Mouse (Mus musculus): ENCODE data around the gene Clock. TPM values are rescaled to one million over a fixed set of nuclear protein-coding genes. Genes with fewer than 3 reads are reported as not detected.

The Clock gene
- polyA plus RNA-seq, 1 experiment from 2014 or later = 15.9 TPM

GRCm38 (mm10) chr5:76203171-76203570, 101.4 kb downstream of the Clock start:
- Histone ChIP-seq H3K27ac (no peak overlapping the region), H3K9ac (replicated peaks) (no peak overlapping the region), H3K9me3 (no peaks in the 10 kb centered on the region), H3K4me2 (no peak overlapping the region), H3K27me3 (no peaks in the 10 kb centered on the region), H3K4me1 (replicated peaks) (no peaks in the 10 kb centered on the region), H3K4me3 (replicated peaks) (no peak overlapping the region), H3K36me3 (peaks cover 87% of the 10 kb centered on the region)
- no peak for ATAC-seq (ENCODE audit: insufficient number of reproducible peaks, insufficient read depth, low FRiP score, low TSS enrichment, low read depth)
- 87% methylated on average over 3 of the region's 3 CpGs for WGBS

- Histone ChIP-seq H3K4me3 (replicated peaks) (no peak overlapping the region), H3K36me3 (peaks cover 73% of the 10 kb centered on the region), H3K4me2 (no peak overlapping the region), H3K9ac (replicated peaks) (no peak overlapping the region), H3K4me1 (replicated peaks) (no peaks in the 10 kb centered on the region), H3K27ac (no peak overlapping the region), H3K27me3 (no peaks in the 10 kb centered on the region), H3K9me3 (no peaks in the 10 kb centered on the region)
- WGBS = 96% methylated on average over 13 of the region's 13 CpGs
- ATAC-seq (ENCODE audit: insufficient number of reproducible peaks, insufficient read depth, low FRiP score, low TSS enrichment, low read depth) = no peak
Observed at GRCm38 (mm10) chr5:76199346-76199745, 105.2 kb downstream of the Clock start.

GRCm38 (mm10) chr5:76194377-76194945, 110.1 kb downstream of the Clock start:
- ATAC-seq (ENCODE audit: insufficient number of reproducible peaks, insufficient read depth, low FRiP score, low TSS enrichment, low read depth) = no peak
- Histone ChIP-seq H3K36me3 (peaks cover 47% of the 10 kb centered on the region), H3K9me3 (no peaks in the 10 kb centered on the region), H3K27ac (no peak overlapping the region), H3K9ac (replicated peaks) (no peak overlapping the region), H3K4me1 (replicated peaks) (no peaks in the 10 kb centered on the region; the same call in 1 of the 2 replicates), H3K4me2 (no peak overlapping the region), H3K27me3 (no peaks in the 10 kb centered on the region), H3K4me3 (replicated peaks) (no peak overlapping the region)
- WGBS = 85% methylated on average over 6 of the region's 6 CpGs

- Histone ChIP-seq H3K9me3 (no peaks in the 10 kb centered on the region), H3K4me3 (replicated peaks) (no peak overlapping the region), H3K36me3 (peaks cover 45% of the 10 kb centered on the region), H3K4me1 (replicated peaks) (no peaks in the 10 kb centered on the region; the same call in 1 of the 2 replicates), H3K27me3 (no peaks in the 10 kb centered on the region), H3K9ac (replicated peaks) (no peak overlapping the region), H3K27ac (no peak overlapping the region), H3K4me2 (no peak overlapping the region)
- ATAC-seq (ENCODE audit: insufficient number of reproducible peaks, insufficient read depth, low FRiP score, low TSS enrichment, low read depth) = no peak
Observed at GRCm38 (mm10) chr5:76193075-76193474, 111.5 kb downstream of the Clock start.

- no peak overlapping the region for H3K27ac ChIP-seq
- no peaks in the 10 kb centered on the region for H3K27me3 ChIP-seq
- peaks cover 9% of the 10 kb centered on the region for H3K4me1 ChIP-seq (replicated peaks)
- peaks cover 36% of the 10 kb centered on the region for H3K36me3 ChIP-seq
- no peak for ATAC-seq (ENCODE audit: insufficient number of reproducible peaks, insufficient read depth, low FRiP score, low TSS enrichment, low read depth)
- H3K9me3 ChIP-seq = no peaks in the 10 kb centered on the region
- H3K4me3 ChIP-seq (replicated peaks) = no peak overlapping the region
- H3K4me2 ChIP-seq = no peak overlapping the region
- H3K9ac ChIP-seq (replicated peaks) = no peak overlapping the region
- 85% methylated on average over 4 of the region's 4 CpGs for WGBS
Observed at GRCm38 (mm10) chr5:76190609-76191008, 114.0 kb downstream of the Clock start.

- H3K27ac ChIP-seq = no peak overlapping the region
- no peak overlapping the region for H3K4me3 ChIP-seq (replicated peaks)
- no peaks in the 10 kb centered on the region for H3K9me3 ChIP-seq
- no peak overlapping the region for H3K9ac ChIP-seq (replicated peaks)
- peaks cover 23% of the 10 kb centered on the region for H3K36me3 ChIP-seq
- WGBS = 90% methylated on average over 5 of the region's 5 CpGs
- H3K4me1 ChIP-seq (replicated peaks) = peaks cover 20% of the 10 kb centered on the region
- no peak for ATAC-seq (ENCODE audit: insufficient number of reproducible peaks, insufficient read depth, low FRiP score, low TSS enrichment, low read depth)
- no peak overlapping the region for H3K4me2 ChIP-seq
- no peaks in the 10 kb centered on the region for H3K27me3 ChIP-seq
Observed at GRCm38 (mm10) chr5:76187885-76188284, 116.7 kb downstream of the Clock start.

- Histone ChIP-seq H3K36me3 (peaks cover 11% of the 10 kb centered on the region; the same call in 1 of the 2 replicates), H3K9me3 (no peaks in the 10 kb centered on the region), H3K27me3 (no peaks in the 10 kb centered on the region), H3K4me1 (replicated peaks) (peaks cover 25% of the 10 kb centered on the region), H3K4me3 (replicated peaks) (peak overlapping the region; percentile 96), H3K27ac (peak overlapping the region; percentile 98), H3K9ac (replicated peaks) (peak overlapping the region; percentile 96), H3K4me2 (peak overlapping the region; percentile 71)
- 3% methylated on average over 38 of the region's 38 CpGs for WGBS
- ATAC-seq (ENCODE audit: insufficient number of reproducible peaks, insufficient read depth, low FRiP score, low TSS enrichment, low read depth) = peak; percentile 92
Observed at GRCm38 (mm10) chr5:76184286-76185080, 120.1 kb downstream of the Clock start.

GRCm38 (mm10) chr5:76183750-76184261, 120.8 kb downstream of the Clock start, which contains the start of gene Tmem165:
Gene Tmem165, plus strand, starts transcription at chr5:76183880.
- peak within 1 kb of the TSS; percentile 98 for H3K27ac ChIP-seq
- peak within 1 kb of the TSS; percentile 71 for H3K4me2 ChIP-seq
- H3K36me3 ChIP-seq = peaks cover 5% of the 10 kb centered on the region; the same call in 1 of the 2 replicates
- H3K4me3 ChIP-seq (replicated peaks) = peak within 1 kb of the TSS; percentile 96
- H3K27me3 ChIP-seq = no peaks in the 10 kb centered on the region
- H3K4me1 ChIP-seq (replicated peaks) = peaks cover 25% of the 10 kb centered on the region
- no peaks in the 10 kb centered on the region for H3K9me3 ChIP-seq
- peak within 1 kb of the TSS; percentile 96 for H3K9ac ChIP-seq (replicated peaks)
- peak; percentile 93 for ATAC-seq (ENCODE audit: insufficient number of reproducible peaks, insufficient read depth, low FRiP score, low TSS enrichment, low read depth)
- under 1% methylated on average over 62 of the region's 62 CpGs for WGBS

- 36% methylated on average over 17 of the region's 17 CpGs for WGBS
- ATAC-seq (ENCODE audit: insufficient number of reproducible peaks, insufficient read depth, low FRiP score, low TSS enrichment, low read depth) = no peak
- Histone ChIP-seq H3K9me3 (no peaks in the 10 kb centered on the region), H3K27ac (peak overlapping the region; percentile 98; the same call in 1 of the 2 replicates), H3K4me3 (replicated peaks) (peak overlapping the region; percentile 96), H3K4me2 (peak overlapping the region; percentile 71), H3K36me3 (peaks cover 5% of the 10 kb centered on the region; the same call in 1 of the 2 replicates), H3K4me1 (replicated peaks) (peaks cover 25% of the 10 kb centered on the region), H3K9ac (replicated peaks) (peak overlapping the region; percentile 96; the same call in 1 of the 2 replicates), H3K27me3 (no peaks in the 10 kb centered on the region)
Observed at GRCm38 (mm10) chr5:76183043-76183749, 121.4 kb downstream of the Clock start.

GRCm38 (mm10) chr5:76182326-76182725, 122.3 kb downstream of the Clock start:
- Histone ChIP-seq H3K27me3 (no peaks in the 10 kb centered on the region), H3K36me3 (peaks cover 5% of the 10 kb centered on the region; the same call in 1 of the 2 replicates), H3K4me3 (replicated peaks) (no peak overlapping the region), H3K27ac (peak overlapping the region; percentile 60), H3K9ac (replicated peaks) (no peak overlapping the region), H3K4me1 (replicated peaks) (peaks cover 25% of the 10 kb centered on the region), H3K4me2 (peak overlapping the region; percentile 71; the same call in 1 of the 2 replicates), H3K9me3 (no peaks in the 10 kb centered on the region)
- ATAC-seq (ENCODE audit: insufficient number of reproducible peaks, insufficient read depth, low FRiP score, low TSS enrichment, low read depth) = no peak
- 67% methylated on average over 3 of the region's 3 CpGs for WGBS

- WGBS = 87% methylated on average over 5 of the region's 5 CpGs
- Histone ChIP-seq H3K27me3 (no peaks in the 10 kb centered on the region), H3K27ac (no peak overlapping the region), H3K4me1 (replicated peaks) (peaks cover 17% of the 10 kb centered on the region), H3K4me3 (replicated peaks) (no peak overlapping the region), H3K36me3 (no peaks in the 10 kb centered on the region), H3K9me3 (no peaks in the 10 kb centered on the region), H3K4me2 (no peak overlapping the region), H3K9ac (replicated peaks) (no peak overlapping the region)
- no peak for ATAC-seq (ENCODE audit: insufficient number of reproducible peaks, insufficient read depth, low FRiP score, low TSS enrichment, low read depth)
Observed at GRCm38 (mm10) chr5:76179791-76180190, 124.8 kb downstream of the Clock start.

All from limb, embryonic 12.5 days (tissue).